Mouse (Mus musculus): ENCODE results near the gene 2200002D01Rik.

The 2200002D01Rik gene

DNA sequence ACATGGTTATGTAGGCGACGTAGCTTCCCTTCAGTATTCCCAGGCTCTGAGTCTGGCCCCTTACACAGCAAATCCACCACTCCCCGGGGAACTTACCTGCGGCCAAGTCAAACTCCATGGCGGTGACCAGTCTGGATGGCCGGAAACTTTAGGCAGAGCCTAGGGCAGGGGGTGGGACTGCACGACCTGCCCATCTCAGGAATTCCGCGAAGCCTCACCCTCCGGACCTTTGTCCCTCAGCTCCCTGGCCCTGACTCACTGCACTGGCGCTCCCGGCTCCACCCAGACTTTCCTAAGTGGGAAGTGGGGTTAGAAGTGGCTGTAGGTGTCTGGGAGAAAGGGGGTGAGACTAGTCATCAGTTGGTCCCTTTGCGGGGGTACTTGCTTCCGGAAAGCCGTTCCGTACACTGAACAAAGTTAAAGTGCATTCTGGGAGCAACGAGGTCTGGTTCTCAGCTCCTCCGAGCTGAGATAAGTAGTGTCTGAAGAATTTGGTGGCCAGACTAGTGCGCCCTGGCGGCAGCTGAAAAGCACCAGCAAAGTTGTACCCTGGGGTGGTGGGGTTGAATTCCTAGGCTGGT lies at the start of gene 2200002D01Rik:
2200002D01Rik (minus strand) TSS at position 206 of the 581 bp plus-strand sequence.
- DNase-seq (ENCODE audit: low read depth, low spot score) = no peak

DNA sequence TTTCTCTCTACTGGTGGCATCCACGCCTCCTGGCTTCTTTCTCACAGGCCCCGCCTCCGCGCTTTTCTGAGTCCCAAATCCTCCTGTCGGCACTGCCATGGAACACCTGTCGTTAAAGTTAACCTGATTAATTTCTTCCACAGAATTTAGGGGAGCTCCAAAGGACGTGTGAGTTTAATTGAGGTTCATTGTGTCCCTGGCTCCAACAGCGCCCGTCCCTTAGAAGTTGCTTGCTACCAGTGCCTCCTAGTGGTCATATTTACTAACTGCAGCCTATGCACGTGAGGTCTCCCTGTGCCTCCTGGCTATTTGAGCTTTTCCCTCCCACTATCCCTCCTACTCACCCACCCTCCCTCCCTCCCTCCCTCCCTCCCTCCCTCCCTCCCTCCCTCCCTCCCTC lies 48.7 kb upstream of the 2200002D01Rik start:
- DNase-seq (ENCODE audit: low read depth, low spot score) = peak; percentile 91

DNA sequence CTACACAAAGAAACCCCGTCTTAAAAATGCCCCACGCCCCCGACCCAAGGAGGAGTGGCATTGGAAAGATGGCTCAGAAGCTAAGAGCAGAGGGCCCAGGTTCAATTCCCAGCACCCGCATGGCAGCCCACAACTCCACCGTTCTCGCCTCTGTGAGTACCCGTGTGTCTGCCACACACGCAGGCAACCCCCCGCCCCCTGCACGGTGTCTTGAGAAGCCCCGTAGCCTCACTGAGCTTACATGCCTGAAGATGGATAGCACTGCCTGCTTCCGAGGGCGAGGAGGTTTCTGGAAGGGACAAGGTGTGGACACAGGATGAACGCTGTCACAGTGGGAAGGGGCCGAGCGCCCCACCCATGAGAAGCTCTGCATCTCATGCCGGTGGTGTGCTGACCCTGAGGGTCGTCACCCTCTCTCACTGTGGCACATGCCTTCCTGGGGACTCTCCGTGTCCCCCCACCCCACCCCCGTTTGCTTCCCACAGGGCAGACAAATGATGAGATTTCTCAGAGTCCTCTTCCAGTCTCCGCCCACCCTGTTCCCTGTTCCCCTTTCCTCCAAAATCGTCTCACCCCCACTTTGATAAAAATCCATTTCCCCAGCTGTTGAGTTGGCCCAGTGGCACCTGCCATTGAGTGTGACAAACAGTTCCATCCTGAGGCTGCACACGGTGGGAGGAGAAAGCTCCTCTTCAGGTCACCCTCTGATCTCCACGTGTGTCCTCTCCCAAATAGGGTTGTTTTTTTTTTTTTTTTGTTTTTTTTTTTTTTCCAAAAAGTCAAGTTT lies 47.8 kb upstream of the 2200002D01Rik start:
- DNase-seq (ENCODE audit: low read depth, low spot score) = no peak

DNA sequence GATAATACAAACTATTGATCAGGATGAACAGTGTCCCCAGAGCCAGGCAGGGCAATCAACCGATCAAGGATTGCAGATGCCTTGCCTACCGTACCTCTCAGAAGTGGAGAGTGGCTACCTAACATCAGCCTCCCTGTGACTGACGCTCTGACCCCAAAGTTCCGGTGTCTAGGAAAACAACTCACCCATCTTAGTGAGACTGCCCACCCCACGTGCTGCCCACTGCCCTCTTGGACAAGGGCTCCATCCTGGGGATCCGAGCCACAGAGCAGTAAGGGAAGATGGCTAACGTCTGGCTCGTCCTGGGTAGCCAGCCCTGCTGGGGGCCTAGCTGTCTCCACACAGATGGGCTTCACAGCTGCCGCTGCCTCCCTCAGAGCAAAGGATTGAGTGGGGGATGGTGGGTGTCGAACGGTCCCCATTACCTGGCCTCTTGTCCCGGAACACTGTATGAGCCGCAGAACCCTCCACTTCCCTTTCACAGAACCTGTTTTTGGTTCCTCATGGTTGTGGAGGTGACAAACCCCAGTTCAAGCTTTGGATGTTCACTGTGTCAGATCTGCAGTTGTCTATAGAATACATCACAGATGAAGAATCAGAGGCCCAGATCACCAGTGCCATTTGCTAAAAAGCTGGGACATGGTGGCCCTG lies 46.0 kb upstream of the 2200002D01Rik start:
- DNase-seq (ENCODE audit: low read depth, low spot score) = no peak

DNA sequence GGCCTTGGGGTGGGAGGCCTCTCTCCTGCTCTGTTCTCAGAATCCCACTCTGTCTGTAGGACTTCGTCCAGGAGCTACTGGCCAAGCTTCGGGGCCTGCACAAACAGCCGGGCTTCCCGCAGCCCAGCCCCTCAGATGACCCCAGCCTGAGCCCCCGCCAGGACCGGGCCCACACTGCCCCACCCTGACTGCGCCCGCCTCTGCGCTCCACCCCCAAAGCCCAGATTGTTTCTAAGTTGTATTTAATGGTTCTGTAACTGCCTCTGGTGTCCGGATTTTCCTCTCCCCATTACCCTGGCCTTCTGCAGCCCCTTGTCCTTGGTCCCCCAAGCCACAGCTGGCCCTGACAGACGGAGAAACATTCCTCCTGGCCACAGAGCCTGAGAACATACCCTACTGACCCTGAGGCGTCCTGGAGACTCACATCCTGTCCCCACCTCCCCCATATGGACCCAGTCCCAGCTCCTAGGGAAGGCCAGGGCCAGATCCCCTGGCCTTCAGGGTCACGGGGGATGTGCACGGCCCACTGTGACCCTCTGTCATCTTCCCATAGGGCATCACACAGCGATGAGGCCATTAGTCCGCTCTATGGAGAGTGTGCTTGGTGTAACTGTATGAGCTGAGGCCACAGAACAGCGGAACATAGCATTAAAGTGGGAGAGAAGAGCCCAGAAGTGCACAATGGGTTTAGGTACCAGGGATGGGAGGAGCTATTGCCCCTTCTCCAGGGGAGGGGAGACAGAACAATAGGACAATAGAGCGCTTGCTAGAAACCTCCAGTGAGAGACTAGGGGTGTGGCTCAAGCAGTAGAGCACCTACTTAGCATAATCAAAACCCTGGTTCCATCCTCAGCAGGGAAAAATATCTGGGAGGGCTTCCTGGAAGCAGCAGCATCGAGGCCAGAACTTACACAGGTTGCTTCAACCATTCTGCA lies 45.1 kb upstream of the 2200002D01Rik start:
- DNase-seq (ENCODE audit: low read depth, low spot score) = peak; percentile 86

DNA sequence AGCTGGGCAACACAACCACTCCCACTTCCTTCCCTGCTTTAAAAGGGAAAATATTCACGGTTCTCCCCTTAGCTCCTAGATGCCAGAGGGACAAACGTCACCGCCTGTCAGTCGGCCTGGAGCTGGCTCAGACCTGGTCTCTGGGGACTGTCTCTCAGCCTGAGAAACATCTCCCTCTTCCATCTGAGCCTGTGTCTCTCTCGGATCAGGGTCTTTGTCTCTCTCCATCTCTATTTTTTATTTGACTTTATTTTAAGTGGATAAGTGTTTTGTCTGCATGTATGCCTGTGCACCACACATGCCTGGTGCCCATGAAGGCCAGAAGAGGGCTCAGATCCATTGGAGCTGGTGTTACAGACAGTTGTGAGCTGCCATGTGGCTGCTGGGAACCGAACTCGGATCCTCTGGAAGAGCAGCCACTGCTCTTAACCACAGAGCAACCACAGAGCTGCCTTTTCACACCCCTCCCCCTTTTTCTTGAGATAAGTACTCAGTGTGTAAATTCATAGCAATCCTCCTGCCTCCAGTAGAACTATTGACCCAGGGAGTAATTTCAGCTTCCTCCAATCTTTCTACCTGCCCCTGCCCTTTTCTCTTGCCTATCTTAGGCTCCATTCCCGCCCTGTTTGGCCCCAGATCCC lies 44.3 kb upstream of the 2200002D01Rik start:
- peak; percentile 86 for DNase-seq (ENCODE audit: low read depth, low spot score)

DNA sequence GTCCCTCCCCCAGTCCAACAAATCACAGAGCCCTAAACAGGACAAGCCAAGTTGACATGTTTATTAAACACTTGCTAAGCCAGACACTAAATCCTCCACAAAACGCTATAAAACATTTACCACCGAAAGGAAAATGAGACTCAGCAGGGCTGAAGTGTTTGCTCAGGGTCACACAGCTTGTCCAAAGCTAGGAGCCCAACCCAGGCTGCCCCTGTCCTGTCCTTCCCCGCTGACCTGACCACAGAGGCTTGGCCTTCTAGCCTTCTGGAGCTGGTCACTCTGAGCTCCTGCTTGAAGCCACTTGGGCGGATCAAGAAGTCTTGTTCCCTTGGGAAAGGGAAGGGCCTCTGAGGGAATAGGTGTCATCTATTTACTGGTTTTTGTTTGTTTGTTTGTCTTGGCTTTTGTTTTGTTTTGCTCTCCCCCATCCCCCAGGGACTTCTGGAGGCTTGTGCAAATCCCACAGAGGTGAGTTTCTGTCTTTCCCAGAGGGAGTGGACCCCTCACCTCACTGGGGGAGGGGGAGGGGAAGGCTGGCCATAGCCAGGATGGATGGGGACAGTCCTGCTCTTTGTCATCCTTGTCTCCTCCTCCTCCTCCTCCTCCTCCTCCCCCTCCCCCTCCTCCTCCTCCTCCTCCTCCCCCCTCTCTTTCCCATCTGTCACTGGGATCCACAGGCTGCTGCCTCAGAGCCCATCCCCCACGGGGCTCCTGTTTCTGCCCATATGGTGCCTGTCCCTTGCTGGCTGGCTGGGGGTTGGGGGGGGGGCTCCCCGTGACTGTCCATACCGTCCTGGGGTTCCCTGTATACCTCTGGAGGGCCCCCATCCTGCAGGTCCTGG lies 43.6 kb upstream of the 2200002D01Rik start:
- peak; percentile 91 for DNase-seq (ENCODE audit: low read depth, low spot score)

DNA sequence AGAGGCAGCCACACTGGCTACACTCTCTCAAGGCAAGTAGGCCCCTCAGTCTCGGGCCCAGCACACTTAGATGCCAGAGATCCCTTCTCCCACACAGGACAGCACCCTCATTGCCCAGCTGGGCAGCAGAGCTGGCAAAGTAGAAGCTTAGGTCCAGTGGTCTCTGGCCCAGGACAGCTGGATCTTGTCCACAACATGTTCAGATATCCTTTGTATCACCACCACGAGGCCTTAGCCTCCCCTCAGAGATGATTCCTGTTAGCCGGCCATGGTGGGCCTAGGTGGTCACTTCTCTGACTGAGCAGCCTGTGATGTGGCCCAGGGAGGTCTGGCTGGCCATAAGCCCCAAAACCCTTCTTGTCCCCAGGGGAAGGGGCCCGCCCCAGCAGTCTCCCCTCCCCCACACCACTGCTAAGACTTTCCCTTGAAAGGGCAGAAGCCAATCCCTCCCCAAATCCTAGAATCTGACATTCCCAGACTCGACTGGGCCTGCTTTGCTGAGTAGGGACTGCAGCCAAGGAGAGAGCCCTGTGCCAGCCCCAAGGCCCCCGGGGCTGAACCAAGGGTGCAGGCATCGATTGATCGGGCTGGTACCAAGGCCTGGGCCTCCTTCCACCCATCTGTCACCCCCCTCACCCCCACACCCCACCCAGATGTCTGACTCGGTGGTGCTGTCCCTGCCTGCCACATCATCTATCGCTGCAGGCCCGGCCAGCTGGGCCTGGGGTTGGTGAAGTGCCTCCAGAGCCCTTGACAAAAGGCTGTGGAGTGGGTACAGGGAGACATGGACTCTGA lies 42.6 kb upstream of the 2200002D01Rik start:
- peak; percentile 93 for DNase-seq (ENCODE audit: low read depth, low spot score)

DNA sequence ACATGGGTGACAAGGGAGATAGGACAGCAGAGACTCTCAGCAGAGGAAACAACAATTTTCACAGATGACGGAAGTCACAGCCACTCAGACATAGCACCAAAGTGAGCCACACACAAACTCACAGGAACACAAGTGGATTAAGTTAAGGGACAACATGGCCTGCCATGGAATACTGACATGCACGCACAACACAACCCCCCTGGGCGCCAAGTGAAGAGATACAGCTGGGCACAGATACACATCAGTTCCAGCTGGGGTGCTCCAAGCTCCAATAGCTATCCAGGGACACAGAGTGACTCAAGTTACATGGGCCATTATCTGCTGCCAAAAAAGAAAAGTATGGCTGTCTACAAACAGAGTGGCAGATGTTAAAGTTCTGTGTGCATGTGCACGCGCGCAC lies 41.6 kb upstream of the 2200002D01Rik start:
- no peak for DNase-seq (ENCODE audit: low read depth, low spot score)

DNA sequence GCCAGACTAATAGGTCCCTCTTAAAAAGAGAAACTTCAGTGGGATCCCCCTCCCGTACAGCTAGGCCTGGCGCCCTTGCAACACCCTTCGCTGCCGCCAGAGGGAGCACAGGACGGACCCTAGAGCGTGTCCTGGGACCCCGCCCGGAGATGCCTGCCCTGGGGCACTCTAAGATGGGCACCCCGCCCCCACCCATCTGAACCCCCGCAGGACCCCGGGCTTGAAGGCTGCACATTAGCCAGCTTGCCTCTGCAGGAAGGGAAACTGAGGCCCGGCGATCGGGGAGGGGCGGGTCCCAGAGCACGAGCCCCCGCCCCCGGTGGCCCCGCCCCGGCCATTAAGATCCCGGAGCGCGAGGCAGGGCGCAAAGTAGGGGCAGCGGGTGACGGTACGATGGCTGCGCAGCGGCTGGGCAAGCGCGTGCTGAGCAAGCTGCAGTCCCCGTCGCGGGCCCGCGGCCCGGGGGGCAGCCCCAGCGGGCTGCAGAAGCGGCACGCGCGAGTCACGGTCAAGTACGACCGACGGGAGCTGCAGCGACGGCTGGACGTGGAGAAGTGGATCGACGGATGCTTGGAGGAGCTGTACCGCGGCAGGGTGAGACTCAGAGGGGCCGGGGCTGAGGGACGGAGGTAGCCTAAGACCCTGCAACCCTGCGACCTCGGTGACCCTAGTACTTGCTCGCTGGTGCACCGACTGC lies 40.8 kb upstream of the 2200002D01Rik start, which contains the start of gene Ppp1r14a:
Ppp1r14a (plus strand) TSS at position 367 of the 697 bp plus-strand sequence.
- DNase-seq (ENCODE audit: low read depth, low spot score) = no peak

DNA sequence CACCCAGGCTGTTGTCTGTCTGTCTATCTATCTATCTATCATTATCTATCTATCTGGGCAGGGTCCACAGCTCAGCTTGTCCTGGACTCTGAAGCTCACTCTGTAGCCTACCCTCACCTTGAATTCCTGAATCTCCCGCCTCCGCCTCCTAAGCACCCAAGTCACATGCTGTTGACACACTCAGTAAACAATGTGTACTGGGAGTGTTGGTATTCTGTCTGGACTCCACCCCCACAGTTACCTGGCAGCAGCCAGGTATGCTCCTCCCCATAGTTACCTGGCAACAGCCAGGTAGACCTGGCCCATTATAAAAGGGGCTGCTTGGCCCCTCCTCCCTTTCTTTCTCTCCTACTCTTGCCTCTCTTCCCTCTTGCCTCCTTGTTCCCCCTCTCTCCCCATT lies 39.8 kb upstream of the 2200002D01Rik start:
- no peak for DNase-seq (ENCODE audit: low read depth, low spot score)

DNA sequence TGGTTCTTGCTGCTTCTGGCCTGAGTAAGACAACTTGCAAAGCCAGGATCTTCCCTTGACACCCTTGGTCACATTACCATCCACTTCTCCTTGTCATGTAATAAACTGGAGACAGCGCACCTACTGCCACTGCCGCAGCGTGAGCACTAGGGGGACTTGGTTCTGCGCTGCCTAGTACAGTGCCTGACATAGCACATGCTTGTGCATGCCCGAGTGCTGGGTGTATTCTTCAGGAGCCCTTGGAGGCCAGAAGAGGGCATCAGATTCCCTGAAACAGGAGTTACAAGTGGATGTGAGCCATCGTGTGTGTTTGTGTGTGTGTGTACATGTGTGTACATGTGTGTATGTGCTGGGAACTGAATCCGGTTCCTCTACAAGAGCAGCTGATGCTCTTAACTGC lies 39.2 kb upstream of the 2200002D01Rik start:
- no peak for DNase-seq (ENCODE audit: low read depth, low spot score)

DNA sequence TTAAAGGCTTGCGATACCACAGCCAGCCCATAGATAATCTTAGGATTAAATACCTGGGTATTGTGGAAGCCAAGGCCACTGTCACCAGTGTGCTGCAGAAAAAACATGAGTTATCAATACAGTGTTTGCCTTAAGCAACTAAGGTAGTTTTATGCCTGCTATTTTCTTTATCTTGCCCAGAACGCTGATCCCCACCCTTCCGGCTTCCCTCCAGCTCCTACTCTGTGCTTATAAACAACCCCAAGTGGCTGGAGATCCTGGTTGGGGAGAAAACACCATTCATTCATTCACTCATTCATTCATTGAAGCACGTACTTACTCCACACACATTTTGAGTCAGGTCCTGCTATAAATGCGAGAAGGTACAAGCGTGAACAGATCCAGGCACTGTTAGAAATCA lies 36.3 kb upstream of the 2200002D01Rik start:
- no peak for DNase-seq (ENCODE audit: low read depth, low spot score)

DNA sequence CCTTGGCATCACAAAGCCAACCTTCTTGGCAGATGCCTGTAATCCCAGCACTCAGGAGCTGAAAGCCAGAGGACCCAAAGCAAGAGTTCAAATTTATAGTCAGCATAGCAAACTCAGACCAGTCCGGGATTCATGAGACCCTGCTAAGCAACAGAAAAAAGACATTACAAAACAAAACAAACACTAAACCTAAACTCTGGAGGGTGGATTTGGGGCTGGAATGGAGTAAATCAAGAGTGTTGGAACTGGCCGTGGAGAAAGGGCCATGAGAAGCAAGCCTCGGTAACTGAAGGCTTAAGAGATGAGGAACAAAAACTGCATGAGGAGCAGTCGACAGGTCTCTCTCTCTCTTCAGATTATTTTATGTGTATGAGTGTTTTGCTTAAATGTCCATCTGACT lies 35.6 kb upstream of the 2200002D01Rik start:
- no peak for DNase-seq (ENCODE audit: low read depth, low spot score)

DNA sequence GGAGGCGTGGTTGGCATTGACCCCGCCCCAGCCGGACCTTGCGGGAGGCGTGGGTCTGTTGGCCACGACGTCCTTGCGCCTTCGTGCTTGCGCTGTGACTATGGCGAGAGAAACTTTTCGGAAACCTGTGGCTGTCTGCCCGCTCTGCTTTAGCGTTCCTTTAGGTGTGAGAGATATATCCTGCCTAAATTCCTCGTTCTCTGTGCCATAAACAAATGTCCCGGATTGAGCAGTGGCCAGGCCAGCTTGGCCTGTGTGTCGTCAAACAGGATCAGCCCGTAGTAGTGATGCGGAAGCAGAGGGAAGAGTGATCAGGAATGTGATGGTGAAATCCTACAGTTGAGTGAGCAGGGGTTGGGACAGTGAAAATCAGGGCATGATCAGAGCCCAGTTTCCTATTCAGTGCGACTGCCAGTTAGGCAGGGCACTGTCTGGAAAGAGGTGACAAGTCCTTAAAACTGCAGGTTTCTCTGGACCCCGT lies 33.8 kb upstream of the 2200002D01Rik start:
- no peak for DNase-seq (ENCODE audit: low read depth, low spot score)

DNA sequence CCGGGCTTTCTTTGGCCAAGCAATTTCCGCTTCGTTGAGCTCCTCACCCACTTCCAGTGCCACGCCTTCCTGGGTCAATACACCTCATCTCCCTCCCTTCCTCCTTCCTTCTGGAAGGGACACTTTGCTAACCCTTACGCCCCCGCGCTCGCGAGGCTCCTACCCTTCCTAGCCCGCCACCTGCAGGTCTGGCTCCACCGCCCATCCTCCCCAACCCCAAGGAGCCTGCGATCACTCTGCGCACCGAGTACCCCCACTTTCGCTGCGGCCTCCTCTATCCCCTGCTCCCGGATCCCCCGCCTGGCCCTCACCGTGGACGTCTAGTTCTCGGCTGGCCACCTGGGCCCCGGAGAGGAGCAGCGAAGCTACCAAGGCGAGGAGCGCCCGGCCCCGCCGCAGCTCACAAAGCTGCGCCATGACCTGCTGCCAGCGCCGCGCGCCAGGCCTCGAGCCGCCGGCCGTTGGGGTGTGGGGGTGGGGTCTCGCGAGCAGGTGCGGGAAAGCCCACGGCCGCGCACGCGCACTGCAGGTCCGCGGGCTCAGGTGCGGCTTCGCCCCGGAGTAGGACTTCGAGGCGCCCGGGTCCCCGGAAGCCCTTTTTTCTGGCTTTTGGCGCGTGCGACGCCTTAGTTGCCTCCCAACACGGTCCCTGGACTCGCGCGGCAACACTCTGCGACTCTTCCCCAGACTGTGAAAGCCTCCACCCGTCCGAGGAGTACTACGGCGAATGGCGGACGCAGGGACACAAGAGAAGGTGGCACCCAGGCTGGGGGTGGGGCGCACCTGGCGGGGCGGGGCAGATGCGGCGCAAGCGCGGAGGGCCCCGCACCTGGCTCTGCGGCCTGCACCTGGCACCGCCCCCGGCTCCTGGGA lies 33.2 kb upstream of the 2200002D01Rik start, which contains the start of gene Spint2:
Spint2 (minus strand) TSS at position 712 of the 873 bp plus-strand sequence.
- DNase-seq (ENCODE audit: low read depth, low spot score) = peak; percentile 76

DNA sequence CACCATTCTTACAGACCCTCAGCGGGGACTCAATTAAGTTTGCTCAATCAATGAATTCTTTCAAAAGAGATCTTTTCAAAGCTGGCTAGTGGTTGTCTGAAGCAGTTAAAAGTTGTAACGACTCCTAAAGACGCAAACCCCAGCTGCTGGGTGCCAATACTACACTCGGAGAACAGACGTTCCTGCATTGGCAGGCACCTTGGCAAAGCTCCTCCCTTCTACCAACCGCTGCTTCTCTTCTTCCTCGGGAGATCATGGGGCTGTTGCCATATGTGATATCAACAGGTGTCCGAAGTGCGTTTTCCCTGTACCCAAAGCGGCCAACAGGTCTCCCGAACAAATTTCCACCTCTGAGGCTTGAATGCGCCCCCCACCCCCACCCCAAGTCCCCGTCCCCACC lies 32.5 kb upstream of the 2200002D01Rik start:
- no peak for DNase-seq (ENCODE audit: low read depth, low spot score)
